Mouse (Mus musculus) limb, embryonic 13.5 days (tissue): Measurements from ENCODE around the gene Slc25a43. TPM values are rescaled to one million over a fixed set of nuclear protein-coding genes. Genes with fewer than 3 reads are reported as not detected.

Source experiments
- ATAC-seq: fragments of 200-750 bp; cut with Nextera tagmentation; 2 replicates; pipeline ENCODE4 v1.8.0; 2017; ENCODE audit warnings: low read depth, moderate number of reproducible peaks, moderate TSS enrichment; ENCODE audit not compliant: low FRiP score
- H3K27ac ChIP-seq: fragments of 300-500 bp; sonication (generic); 2 replicates; pipeline ENCODE4 v1.5.1; 2015; ENCODE audit warnings: inconsistent platforms, mild to moderate bottlenecking, moderate library complexity
- H3K27me3 ChIP-seq: fragments of 300-500 bp; sonication (generic); 2 replicates; pipeline ENCODE4 v1.6.1; 2015; ENCODE audit warnings: mild to moderate bottlenecking, inconsistent platforms
- H3K36me3 ChIP-seq: fragments of 300-500 bp; sonication (generic); 2 replicates; pipeline ENCODE4 v1.6.1; 2015; ENCODE audit warnings: inconsistent platforms, mild to moderate bottlenecking, moderate library complexity
- H3K4me1 ChIP-seq: fragments of 300-500 bp; sonication (generic); 2 replicates; pipeline ENCODE4 v1.6.1; 2015; ENCODE audit warnings: inconsistent platforms
- H3K4me2 ChIP-seq: fragments of 300-500 bp; sonication (generic); replicated peaks from 2 replicates; pipeline ENCODE4 v1.6.1; 2015; ENCODE audit warnings: inconsistent platforms, mild to moderate bottlenecking, moderate library complexity
- H3K4me3 ChIP-seq: fragments of 300-500 bp; sonication (generic); 2 replicates; pipeline ENCODE4 v1.5.1; 2015; ENCODE audit warnings: moderate library complexity, mild to moderate bottlenecking, inconsistent platforms
- H3K9ac ChIP-seq: fragments of 300-500 bp; sonication (generic); 2 replicates; pipeline ENCODE4 v1.6.1; 2015; ENCODE audit warnings: mild to moderate bottlenecking, inconsistent platforms
- H3K9me3 ChIP-seq: fragments of 300-500 bp; sonication (generic); 2 replicates; pipeline ENCODE4 v1.6.1; 2016; ENCODE audit warnings: inconsistent platforms
- WGBS: fragments of 180-500 bp; shearing (Covaris S2); methylation state at CpG from one replicate; pipeline ENCODE4 v1.1.7; 2015; 5-methylcytosine and 5-hydroxymethylcytosine counted together
- polyA plus RNA-seq: library from polyadenylated mRNA; unstranded; fragments of >200 nt; fragmentation: Nextera tagmentation; extraction: Ambion mirVana; gene quantifications from 2 replicates; pipeline ENCODE4 v1.2.1, GENCODE M21; 2015

The Slc25a43 gene
- polyA plus RNA-seq, 1 experiment from 2014 or later: 1.7 TPM

DNA sequence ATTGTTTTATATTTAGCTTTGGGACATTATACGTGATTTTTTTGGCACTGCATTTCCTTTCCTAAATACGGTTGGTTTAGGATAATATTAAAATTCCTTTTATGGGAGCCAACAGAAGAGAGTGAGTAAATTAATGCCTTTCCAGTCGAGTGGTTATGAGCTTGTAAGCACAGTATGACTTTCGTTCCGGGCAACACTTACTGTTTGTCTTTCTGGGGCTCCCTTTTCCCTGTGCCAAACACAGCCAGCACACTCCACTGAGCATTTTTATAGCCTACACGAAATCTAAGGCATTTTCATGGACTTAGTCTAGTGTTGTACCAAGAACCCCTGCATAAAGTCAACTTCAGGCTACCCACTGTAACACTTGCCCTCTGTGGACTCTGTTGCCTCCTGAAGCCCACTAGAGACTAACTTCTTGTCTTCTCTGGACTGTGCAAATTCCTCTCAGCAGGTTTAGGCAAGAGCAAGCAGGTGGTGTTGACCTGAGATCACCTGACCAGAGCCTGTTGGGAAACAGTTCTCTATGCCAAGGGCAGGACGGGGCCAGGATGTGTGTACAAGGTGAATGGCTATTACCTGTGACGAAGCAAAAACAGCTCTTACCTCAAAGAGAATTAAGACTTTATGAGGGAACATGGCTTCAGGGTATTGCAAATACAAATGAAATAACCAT, 70.8 kb downstream of the Slc25a43 start:
- no peaks in the 10 kb centered on the region for H3K9me3 ChIP-seq
- no peaks in the 10 kb centered on the region for H3K36me3 ChIP-seq
- no peak overlapping the region for H3K27ac ChIP-seq
- H3K27me3 ChIP-seq: no peaks in the 10 kb centered on the region
- no peak overlapping the region for H3K4me2 ChIP-seq
- 0 out of 2 replicates have a peak, but pooled peaks cover 3% of the 10 kb centered on the region for H3K4me1 ChIP-seq
- H3K4me3 ChIP-seq: no peak overlapping the region
- H3K9ac ChIP-seq: no peak overlapping the region
- no peak for ATAC-seq
- 59% methylated on average over 8 of the region's 8 CpGs for WGBS

- Histone ChIP-seq H3K36me3 (no peaks in the 10 kb centered on the region), H3K4me2 (no peak overlapping the region), H3K4me1 (0 out of 2 replicates have a peak, but pooled peaks cover 3% of the 10 kb centered on the region), H3K27me3 (no peaks in the 10 kb centered on the region), H3K27ac (no peak overlapping the region), H3K4me3 (no peak overlapping the region), H3K9ac (no peak overlapping the region), H3K9me3 (no peaks in the 10 kb centered on the region)
- 83% methylated on average over 4 of the region's 4 CpGs for WGBS
- ATAC-seq: no peak
Observed at GRCm38 (mm10) chrX:36815022-36815421, 71.6 kb downstream of the Slc25a43 start.

DNA sequence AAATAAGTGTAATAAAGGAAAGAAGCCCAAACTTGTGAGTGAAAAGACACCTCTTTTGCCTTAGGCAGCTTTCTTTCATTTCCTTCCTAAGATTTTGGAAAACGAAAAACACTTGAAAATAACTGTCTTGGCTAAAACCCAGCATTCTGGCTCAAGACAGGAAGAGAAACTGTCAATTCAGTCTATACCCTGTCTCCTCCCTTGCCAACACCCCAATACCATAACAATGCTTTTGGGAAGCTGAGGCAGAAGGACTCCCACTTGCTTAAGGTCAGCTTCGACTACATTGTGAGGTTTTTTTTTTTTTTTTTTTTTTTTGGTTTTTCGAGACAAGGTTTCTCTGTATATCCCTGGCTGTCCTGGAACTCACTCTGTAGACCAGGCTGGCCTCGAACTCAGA, 72.0 kb downstream of the Slc25a43 start:
- no peak overlapping the region for H3K4me3 ChIP-seq
- H3K4me1 ChIP-seq: 0 out of 2 replicates have a peak, but pooled peaks cover 3% of the 10 kb centered on the region
- no peak overlapping the region for H3K27ac ChIP-seq
- H3K36me3 ChIP-seq: no peaks in the 10 kb centered on the region
- ATAC-seq: no peak
- H3K9me3 ChIP-seq: no peaks in the 10 kb centered on the region
- no peak overlapping the region for H3K4me2 ChIP-seq
- no peak overlapping the region for H3K9ac ChIP-seq
- 77% methylated on average over 4 of the region's 4 CpGs for WGBS
- no peaks in the 10 kb centered on the region for H3K27me3 ChIP-seq

GRCm38 (mm10) chrX:36816368-36816899, 73.0 kb downstream of the Slc25a43 start:
- Histone ChIP-seq H3K4me1 (0 out of 2 replicates have a peak, but pooled peaks cover 3% of the 10 kb centered on the region), H3K9me3 (no peaks in the 10 kb centered on the region), H3K36me3 (no peaks in the 10 kb centered on the region), H3K27me3 (no peaks in the 10 kb centered on the region), H3K27ac (no peak overlapping the region), H3K4me2 (peak overlapping the region; percentile 53), H3K9ac (no peak overlapping the region), H3K4me3 (no peak overlapping the region)
- WGBS: 28% methylated on average over 8 of the region's 8 CpGs
- no peak for ATAC-seq

- no peaks in the 10 kb centered on the region for H3K9me3 ChIP-seq
- H3K36me3 ChIP-seq: no peaks in the 10 kb centered on the region
- peak overlapping the region; percentile 53 for H3K4me2 ChIP-seq
- peak; percentile 81 for ATAC-seq
- peak overlapping the region; percentile 22 for H3K4me3 ChIP-seq
- no peaks in the 10 kb centered on the region for H3K27me3 ChIP-seq
- H3K4me1 ChIP-seq: 0 out of 2 replicates have a peak, but pooled peaks cover 3% of the 10 kb centered on the region
- H3K9ac ChIP-seq: peak overlapping the region; percentile 35; the same call in 1 of the 2 replicates
- 3% methylated on average over 10 of the region's 10 CpGs for WGBS
- no peak overlapping the region; the same call in 1 of the 2 replicates for H3K27ac ChIP-seq
Observed at GRCm38 (mm10) chrX:36816953-36817441, 73.5 kb downstream of the Slc25a43 start.

DNA sequence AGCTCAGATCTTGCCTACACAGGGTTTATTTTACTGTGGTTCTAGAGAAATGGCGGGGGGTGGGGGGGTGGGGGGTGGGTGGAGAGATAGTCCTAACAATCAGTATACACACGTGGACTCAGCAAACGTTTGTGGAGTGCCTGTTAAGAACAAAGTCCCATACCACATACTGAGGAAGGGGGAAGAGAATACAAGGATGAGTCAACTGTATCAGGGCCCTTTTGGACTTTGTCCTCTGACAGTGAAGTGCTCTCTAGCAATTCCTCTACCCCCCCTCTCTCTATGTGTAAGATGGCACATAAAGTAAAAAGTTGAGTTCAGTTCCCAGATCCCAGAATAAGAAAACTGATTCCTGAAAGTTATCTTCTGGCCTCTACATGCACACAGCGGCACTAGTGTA, 76.1 kb downstream of the Slc25a43 start:
- Histone ChIP-seq H3K9me3 (no peaks in the 10 kb centered on the region), H3K27ac (no peak overlapping the region), H3K27me3 (no peaks in the 10 kb centered on the region), H3K4me3 (no peak overlapping the region), H3K9ac (no peak overlapping the region), H3K4me2 (no peak overlapping the region), H3K36me3 (no peaks in the 10 kb centered on the region), H3K4me1 (no peaks in the 10 kb centered on the region)
- WGBS: 78% methylated on average over 4 of the region's 4 CpGs
- no peak for ATAC-seq

DNA sequence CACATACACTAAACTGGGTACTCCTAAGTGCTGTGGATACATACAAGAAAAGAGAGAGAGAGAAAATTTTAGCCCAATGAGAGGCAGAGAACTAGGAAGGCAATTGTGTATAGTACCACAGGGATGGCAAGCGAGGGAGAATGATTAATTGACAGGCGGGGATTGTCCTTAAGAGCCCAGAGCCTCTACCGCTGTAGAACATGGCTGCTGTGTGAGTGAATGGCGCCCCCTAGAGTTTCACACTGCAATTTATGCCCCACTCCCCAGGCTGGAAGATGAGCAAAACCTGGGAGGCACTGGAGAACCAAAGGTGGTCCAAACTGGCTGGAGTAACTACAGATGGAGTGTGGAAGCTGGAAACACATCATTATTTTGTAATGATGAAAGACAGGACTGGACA, 76.7 kb downstream of the Slc25a43 start:
- H3K9me3 ChIP-seq: no peaks in the 10 kb centered on the region
- no peaks in the 10 kb centered on the region for H3K4me1 ChIP-seq
- H3K4me3 ChIP-seq: no peak overlapping the region
- H3K9ac ChIP-seq: no peak overlapping the region
- no peak overlapping the region for H3K4me2 ChIP-seq
- H3K27me3 ChIP-seq: no peaks in the 10 kb centered on the region
- H3K27ac ChIP-seq: no peak overlapping the region
- H3K36me3 ChIP-seq: no peaks in the 10 kb centered on the region
- 20% methylated on average over 4 of the region's 4 CpGs for WGBS
- ATAC-seq: no peak

DNA sequence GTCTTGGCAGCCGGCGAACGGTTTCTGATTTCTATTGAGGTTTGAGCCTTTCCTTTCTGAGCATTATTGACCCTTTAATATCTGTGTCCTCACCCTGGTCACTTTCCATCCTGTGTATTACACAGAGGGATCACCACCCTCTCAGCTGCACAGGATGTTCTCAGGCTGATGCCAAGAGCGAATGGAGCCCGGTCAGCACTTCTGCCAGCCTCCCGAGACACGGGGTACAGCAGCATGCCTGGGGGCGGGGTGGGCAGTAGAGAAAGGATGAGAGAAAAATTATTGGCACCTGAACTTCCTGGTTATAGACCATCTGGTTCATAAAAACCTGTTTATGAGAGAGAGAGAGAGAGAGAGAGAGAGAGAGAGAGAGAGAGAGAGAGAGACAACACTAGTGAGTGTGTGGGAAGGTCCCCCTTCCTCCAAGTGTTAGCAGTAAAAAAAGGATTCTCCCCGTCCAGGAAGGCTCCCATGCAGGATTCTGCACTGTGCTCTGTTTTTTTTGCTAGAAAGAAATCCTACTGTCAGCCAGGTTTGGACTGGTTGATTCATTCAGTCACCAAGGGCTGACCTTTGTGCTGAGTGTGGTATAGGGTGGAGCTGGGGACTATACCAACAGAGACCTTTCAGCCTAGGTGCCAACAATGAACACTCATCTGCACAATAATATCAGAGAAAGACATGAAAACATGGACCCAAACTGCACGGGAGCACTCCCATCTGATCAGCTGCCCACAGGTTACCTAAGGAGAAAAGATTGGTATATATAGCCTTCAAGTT, 80.7 kb downstream of the Slc25a43 start:
- 77% methylated on average over 10 of the region's 10 CpGs for WGBS
- H3K27me3 ChIP-seq: no peaks in the 10 kb centered on the region
- no peaks in the 10 kb centered on the region for H3K36me3 ChIP-seq
- H3K27ac ChIP-seq: no peak overlapping the region
- ATAC-seq: no peak
- H3K4me2 ChIP-seq: no peak overlapping the region
- H3K9me3 ChIP-seq: no peaks in the 10 kb centered on the region
- H3K4me3 ChIP-seq: no peak overlapping the region
- no peaks in the 10 kb centered on the region for H3K4me1 ChIP-seq
- H3K9ac ChIP-seq: no peak overlapping the region

GRCm38 (mm10) chrX:36825032-36825431, 81.6 kb downstream of the Slc25a43 start:
- 65% methylated on average over 2 of the region's 2 CpGs for WGBS
- no peaks in the 10 kb centered on the region for H3K9me3 ChIP-seq
- H3K4me2 ChIP-seq: no peak overlapping the region
- H3K27me3 ChIP-seq: no peaks in the 10 kb centered on the region
- H3K9ac ChIP-seq: no peak overlapping the region
- no peaks in the 10 kb centered on the region for H3K36me3 ChIP-seq
- H3K27ac ChIP-seq: no peak overlapping the region
- ATAC-seq: no peak
- no peak overlapping the region for H3K4me3 ChIP-seq
- no peaks in the 10 kb centered on the region for H3K4me1 ChIP-seq

Other genes starting within 250 kb of the Slc25a43 start
- 342 and 349 TPM in 2 replicates for gene Pgrmc1, start 145.5 kb upstream of the Slc25a43 start, polyA plus RNA-seq
- 2.8 and 3.1 TPM in 2 replicates for gene Akap17b, start 98.3 kb upstream of the Slc25a43 start, polyA plus RNA-seq
- 445 and 463 TPM in 2 replicates for gene Slc25a5, start 52.0 kb downstream of the Slc25a43 start, polyA plus RNA-seq
- gene Ube2a, start 130.2 kb downstream of the Slc25a43 start, polyA plus RNA-seq: 123 TPM in 2 replicates
- gene C330007P06Rik, start 130.5 kb downstream of the Slc25a43 start, polyA plus RNA-seq: 33.8 and 34.3 TPM in 2 replicates
- gene Nkrf, start 159.2 kb downstream of the Slc25a43 start, polyA plus RNA-seq: 1.5 TPM in 2 replicates
- gene Sept6, start 248.1 kb downstream of the Slc25a43 start, polyA plus RNA-seq: 75.9 and 77.1 TPM in 2 replicates